9 mouse cellular contexts compared by ENCODE assay signal in genomic region chr13:51017727-51018321, GRCm38 (mm10).
DNase-seq lines count a peak whose midpoint lies in the region; ATAC-seq and TF ChIP-seq lines count a peak whose summit lies in the region.
"Had no signal": no experiment of that assay in that cellular context is flagged by ENCODE, and none has a peak within 500 bp of the region (broad histone marks: within the 10 kb centered on the region; RNA-seq: fewer than 3 reads in every experiment).

No protein-coding gene starts in this region.

- ATAC-seq in intestine, embryonic 14.5 days (replicated peaks; ENCODE audit: low FRiP score, low TSS enrichment, low read depth), result peak; percentile 70; the same call in 1 of the 2 replicates
- no peak for ATAC-seq in intestine, postnatal 0 days
- peak; percentile 36; the same call in 1 of the 2 replicates for ATAC-seq in stomach, embryonic 15.5 days (ENCODE audit: insufficient read depth, low FRiP score, low read depth)

- WGBS in intestine, embryonic 14.5 days, result 12% methylated on average over 10 of the region's 10 CpGs
- 27% methylated on average over 10 of the region's 10 CpGs for WGBS in intestine, postnatal 0 days
- WGBS in heart, embryonic 10.5 days, result 25% methylated on average over 10 of the region's 10 CpGs
- 31% methylated on average over 10 of the region's 10 CpGs for WGBS in stomach, embryonic 15.5 days

- H3K4me1 ChIP-seq in intestine, embryonic 14.5 days (replicated peaks; ENCODE audit: control insufficient read depth, insufficient read depth, low read length), result peaks cover 25% of the 10 kb centered on the region
- H3K4me1 ChIP-seq in intestine, postnatal 0 days (replicated peaks; ENCODE audit: control insufficient read depth, insufficient read depth, low read length), result no peaks in the 10 kb centered on the region
- peaks cover 25% of the 10 kb centered on the region for H3K4me1 ChIP-seq in heart, embryonic 10.5 days
- 0 out of 2 replicates have a peak, but pooled peaks cover 10% of the 10 kb centered on the region for H3K4me1 ChIP-seq in stomach, embryonic 15.5 days

- peak; percentile 59 for DNase-seq in intestine, embryonic 14.5 days (ENCODE audit: low spot score)
- no peak for DNase-seq in heart, embryonic 10.5 days (ENCODE audit: low spot score)
- peak; percentile 76 for DNase-seq in kidney, postnatal 14 days
- no peak for DNase-seq in urinary bladder, adult 2 months (ENCODE audit: low spot score)
- no peak for DNase-seq in left cerebral cortex, adult 9 months (ENCODE audit: low spot score in 2 of 2)
- no peak for DNase-seq in gastrocnemius, postnatal 14 days

- H3K9ac ChIP-seq in intestine, embryonic 14.5 days (ENCODE audit: low read length), result no peak overlapping the region
- no peak overlapping the region for H3K9ac ChIP-seq in intestine, postnatal 0 days (ENCODE audit: low read depth, low read length)
- no peak overlapping the region for H3K9ac ChIP-seq in stomach, embryonic 15.5 days

- H3K4me2 ChIP-seq in intestine, embryonic 14.5 days (ENCODE audit: low read length), result no peak overlapping the region
- no peak overlapping the region for H3K4me2 ChIP-seq in intestine, postnatal 0 days (replicated peaks; ENCODE audit: low read depth)
- no peak overlapping the region for H3K4me2 ChIP-seq in stomach, embryonic 15.5 days

- no peaks in the 10 kb centered on the region for H3K36me3 ChIP-seq in intestine, embryonic 14.5 days (ENCODE audit: control insufficient read depth, insufficient read depth, low read length)
- H3K36me3 ChIP-seq in intestine, postnatal 0 days (ENCODE audit: control insufficient read depth, insufficient read depth), result no peaks in the 10 kb centered on the region
- no peaks in the 10 kb centered on the region for H3K36me3 ChIP-seq in heart, embryonic 10.5 days
- no peaks in the 10 kb centered on the region for H3K36me3 ChIP-seq in stomach, embryonic 15.5 days

- no peaks in the 10 kb centered on the region for H3K9me3 ChIP-seq in intestine, embryonic 14.5 days (ENCODE audit: control insufficient read depth, low read length)
- H3K9me3 ChIP-seq in intestine, postnatal 0 days (ENCODE audit: control insufficient read depth), result no peaks in the 10 kb centered on the region
- H3K9me3 ChIP-seq in heart, embryonic 10.5 days, result no peaks in the 10 kb centered on the region
- no peaks in the 10 kb centered on the region for H3K9me3 ChIP-seq in stomach, embryonic 15.5 days

- no peak overlapping the region for H3K4me3 ChIP-seq in intestine, embryonic 14.5 days (ENCODE audit: low read depth, low read length)
- no peak overlapping the region for H3K4me3 ChIP-seq in intestine, postnatal 0 days (ENCODE audit: low read depth, low read length)
- no peak overlapping the region for H3K4me3 ChIP-seq in heart, embryonic 10.5 days
- no peak overlapping the region for H3K4me3 ChIP-seq in stomach, embryonic 15.5 days (replicated peaks)
- H3K4me3 ChIP-seq: heart, adult 2 months had no signal

- peak overlapping the region; percentile 59; the same call in 1 of the 2 replicates for H3K27ac ChIP-seq in intestine, embryonic 14.5 days (ENCODE audit: low read depth)
- H3K27ac ChIP-seq in intestine, postnatal 0 days (ENCODE audit: low read depth, low read length), result no peak overlapping the region
- H3K27ac ChIP-seq in heart, embryonic 10.5 days, result peak overlapping the region; percentile 56
- H3K27ac ChIP-seq in stomach, embryonic 15.5 days, result no peak overlapping the region
- H3K27ac ChIP-seq: heart, adult 2 months had no signal

- no peak for TF ChIP-seq CTCF in intestine, postnatal 0 days (IDR thresholded peaks at IDR 0.05; ENCODE audit: low read depth)

- intact Hi-C loops in gastrocnemius, postnatal 14 days (cut with DNase I; ENCODE audit: low total_unique reads), result no loop called here

- no peaks in the 10 kb centered on the region for H3K27me3 ChIP-seq in intestine, embryonic 14.5 days (replicated peaks; ENCODE audit: control insufficient read depth, insufficient read depth, low read length)
- H3K27me3 ChIP-seq in intestine, postnatal 0 days (replicated peaks; ENCODE audit: control insufficient read depth, insufficient read depth, low read length), result no peaks in the 10 kb centered on the region
- no peaks in the 10 kb centered on the region for H3K27me3 ChIP-seq in heart, embryonic 10.5 days (ENCODE audit: insufficient read depth, poor library complexity, severe bottlenecking)
- H3K27me3 ChIP-seq in stomach, embryonic 15.5 days (replicated peaks), result 0 out of 2 replicates have a peak, but pooled peaks cover 3% of the 10 kb centered on the region

Comparison
In these comparisons a context has a peak if more than half of its experiments do, and no peak if none do; other contexts are left out.
1. H3K27ac ChIP-seq: peak in intestine, embryonic 14.5 days (single experiment) and heart, embryonic 10.5 days (single experiment); none in intestine, postnatal 0 days (single experiment) and stomach, embryonic 15.5 days (single experiment).
2. DNase-seq: peak in intestine, embryonic 14.5 days (single experiment) and kidney, postnatal 14 days (single experiment); none in heart, embryonic 10.5 days (single experiment), urinary bladder, adult 2 months (single experiment), left cerebral cortex, adult 9 months (0 of 2) and gastrocnemius, postnatal 14 days (single experiment).